Mouse (Mus musculus): ENCODE measurements at regions not wholly inside any gene's neighbourhood (a gene's known extent, or its start where the extent isn't known, plus 50 kb on each side); places are given as distances from the start of the nearest gene placed in this dataset.

DNA sequence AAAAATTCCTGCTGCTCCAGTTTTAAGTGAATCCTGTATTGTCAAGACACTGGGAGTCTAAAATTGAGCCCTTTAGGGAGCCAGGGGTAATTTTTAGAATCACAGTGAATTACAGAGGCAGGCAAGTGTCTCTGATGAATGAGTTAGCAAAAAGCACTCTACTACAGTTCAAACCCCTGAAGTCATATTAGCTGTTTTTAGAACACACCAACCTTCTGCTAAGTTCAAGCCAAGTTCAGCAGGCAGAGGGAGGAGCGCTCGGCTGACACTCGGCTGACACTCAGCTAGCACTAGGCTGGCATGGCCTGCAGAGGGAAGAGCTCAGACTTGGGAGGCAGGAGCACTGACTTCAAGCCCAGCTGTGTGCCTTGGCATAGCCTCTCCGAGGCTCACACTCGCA, 64.0 kb upstream of the Ipo5 start:
- TF ChIP-seq CTCF (conservative IDR thresholded peaks at IDR 0.05; ENCODE audit: low read length) (no peak), POU5F1 (IDR thresholded peaks at IDR 0.05; ENCODE audit: borderline replicate concordance, low read length) (no peak)
